Mouse (Mus musculus) erythroblast, embryonic 14.5 days (primary cell): ENCODE results near the gene Ddhd1.

Experiments used
- GATA1 ChIP-seq: IDR thresholded peaks from 2 replicates; pipeline ENCODE4 v1.6.1; 2012; ENCODE audit warnings: low read length, inconsistent platforms, mixed read lengths
- TAL1 ChIP-seq: IDR thresholded peaks from 3 replicates; pipeline ENCODE4 v1.6.1; 2012; ENCODE audit warnings: low read length, inconsistent platforms, mixed read lengths

- no peak for TF ChIP-seq GATA1
- TF ChIP-seq TAL1, result no peak
These were observed 25.0 kb downstream of the Ddhd1 start for GRCm38 (mm10) chr14:45632756-45633537.
